Mouse (Mus musculus): ENCODE measurements at regions not wholly inside any gene's neighbourhood (a gene's known extent, or its start where the extent isn't known, plus 50 kb on each side); places are given as distances from the start of the nearest gene placed in this dataset.

DNA sequence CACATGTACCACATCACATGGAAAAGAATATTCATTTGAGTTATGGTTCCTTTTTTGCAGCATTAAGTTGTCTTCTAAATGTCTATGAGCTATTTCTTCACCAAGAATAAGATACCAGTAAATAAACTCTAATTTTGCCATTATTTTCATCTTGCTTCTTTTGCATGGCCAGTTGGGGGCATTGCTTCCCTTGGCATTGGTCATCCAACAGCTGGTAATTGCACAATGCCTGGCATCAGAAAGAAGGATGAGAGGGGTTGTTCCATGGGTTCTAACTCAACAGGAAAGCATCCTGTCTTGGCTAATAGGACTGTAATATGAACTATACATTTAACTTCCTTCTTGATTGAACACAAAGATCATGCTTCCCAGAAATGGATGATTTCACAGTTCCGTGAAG lies 174.4 kb downstream of the Fam49a start:
- no peak overlapping the region for H3K9ac ChIP-seq
- TF ChIP-seq CTCF (IDR thresholded peaks at IDR 0.05; ENCODE audit: low read depth) = peak; percentile 37
- WGBS = 91% methylated on average over 1 of the region's 1 CpGs
- H3K9me3 ChIP-seq (ENCODE audit: low read depth, low read length) = no peaks in the 10 kb centered on the region
- H3K4me1 ChIP-seq (ENCODE audit: insufficient read depth) = no peaks in the 10 kb centered on the region
- H3K27me3 ChIP-seq (ENCODE audit: insufficient read depth, low read length) = no peaks in the 10 kb centered on the region
- H3K36me3 ChIP-seq (ENCODE audit: insufficient read depth) = no peaks in the 10 kb centered on the region
- H3K4me2 ChIP-seq = no peak overlapping the region
- ATAC-seq (ENCODE audit: insufficient read depth) = no peak
- H3K27ac ChIP-seq (ENCODE audit: low read depth) = no peak overlapping the region
- peak; percentile 24 for DNase-seq
- H3K4me3 ChIP-seq (ENCODE audit: low read depth, low read length) = no peak overlapping the region

DNA sequence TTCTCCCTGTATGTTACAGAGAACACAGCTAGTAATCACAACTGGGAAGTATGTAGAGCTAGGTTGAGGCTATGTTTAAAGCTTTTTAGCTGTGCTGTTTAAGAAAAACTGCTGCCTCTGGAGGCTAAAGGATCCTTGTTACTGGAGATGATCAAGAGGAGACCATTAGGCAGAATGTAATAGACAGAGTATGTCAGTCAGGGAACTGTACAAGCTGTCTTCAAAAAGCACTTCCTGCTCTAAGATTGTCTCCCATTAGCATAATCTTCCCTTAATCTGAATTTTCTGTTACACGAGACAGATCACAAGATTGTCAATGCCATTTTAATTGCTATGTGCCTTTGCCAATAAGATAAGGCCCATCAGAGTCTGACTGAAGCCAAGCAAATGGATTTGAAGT lies 170.7 kb downstream of the Fam49a start:
- no peak for TF ChIP-seq CTCF (IDR thresholded peaks at IDR 0.05; ENCODE audit: low read depth)
- no peak for ATAC-seq (ENCODE audit: insufficient read depth)
- Histone ChIP-seq H3K4me1 (ENCODE audit: insufficient read depth) (no peaks in the 10 kb centered on the region), H3K9ac (no peak overlapping the region), H3K4me3 (ENCODE audit: low read depth, low read length) (no peak overlapping the region), H3K36me3 (ENCODE audit: insufficient read depth) (no peaks in the 10 kb centered on the region), H3K4me2 (no peak overlapping the region), H3K9me3 (ENCODE audit: low read depth, low read length) (no peaks in the 10 kb centered on the region), H3K27me3 (ENCODE audit: insufficient read depth, low read length) (no peaks in the 10 kb centered on the region), H3K27ac (ENCODE audit: low read depth) (no peak overlapping the region)
- no peak for DNase-seq
- WGBS = 45% methylated on average over 1 of the region's 1 CpGs

Data from lung, embryonic 14.5 days (tissue).